Mouse (Mus musculus) kidney, postnatal 0 days (tissue): ENCODE measurements around the gene Dus2. TPM values are rescaled to one million over a fixed set of nuclear protein-coding genes. Genes with fewer than 3 reads are reported as not detected.

Source experiments
- ATAC-seq: fragments of 200-750 bp; cut with Nextera tagmentation; replicated peaks from 2 replicates; pipeline ENCODE4 v1.8.0; 2017; ENCODE audit warnings: low read depth, moderate number of reproducible peaks, moderate TSS enrichment, moderate library complexity; ENCODE audit not compliant: low FRiP score
- DNase-seq: peaks from one replicate; pipeline ENCODE4 v3.0.0-alpha.2; 2016; ENCODE audit warnings: low spot score
- H3K27ac ChIP-seq: fragments of 300-500 bp; sonication (generic); 2 replicates; pipeline ENCODE4 v1.5.1; 2014; ENCODE audit warnings: mild to moderate bottlenecking
- H3K27me3 ChIP-seq: fragments of 300-500 bp; sonication (generic); 2 replicates; pipeline ENCODE4 v1.6.1; 2014; ENCODE audit warnings: low read length, mixed read lengths; ENCODE audit not compliant: insufficient read depth
- H3K36me3 ChIP-seq: fragments of 300-500 bp; sonication (generic); 2 replicates; pipeline ENCODE4 v1.6.1; 2014; ENCODE audit warnings: low read length, mixed read lengths; ENCODE audit not compliant: insufficient read depth
- H3K4me1 ChIP-seq: fragments of 300-500 bp; sonication (generic); replicated peaks from 2 replicates; pipeline ENCODE4 v1.6.1; 2014; ENCODE audit warnings: antibody characterized with exemption, low read length, mixed read lengths; ENCODE audit not compliant: insufficient read depth
- H3K4me2 ChIP-seq: fragments of 300-500 bp; sonication (generic); 2 replicates; pipeline ENCODE4 v1.6.1; 2014; ENCODE audit warnings: mild to moderate bottlenecking, low read length, moderate library complexity, mixed read lengths
- H3K4me3 ChIP-seq: fragments of 300-500 bp; sonication (generic); replicated peaks from 2 replicates; pipeline ENCODE4 v1.5.1; 2014; ENCODE audit warnings: low read depth, low read length
- H3K9ac ChIP-seq: fragments of 300-500 bp; sonication (generic); 2 replicates; pipeline ENCODE4 v1.6.1; 2014; ENCODE audit warnings: low read depth, low read length
- H3K9me3 ChIP-seq: fragments of 300-500 bp; sonication (generic); replicated peaks from 2 replicates; pipeline ENCODE4 v1.6.1; 2016; ENCODE audit warnings: low read length, inconsistent platforms, mixed read lengths
- CTCF ChIP-seq: IDR thresholded peaks from 2 replicates; pipeline ENCODE4 v1.5.1; 2016; ENCODE audit warnings: antibody characterized with exemption, low read depth, mild to moderate bottlenecking, moderate library complexity
- WGBS: fragments of 180-500 bp; shearing (Covaris S2); extraction: QIAGEN DNeasy Blood & Tissue Kit; methylation state at CpG from one replicate; pipeline ENCODE4 v1.1.7; 2014; 5-methylcytosine and 5-hydroxymethylcytosine counted together
- polyA plus RNA-seq: library from polyadenylated mRNA; unstranded; fragments of >200 nt; fragmentation: Nextera tagmentation; extraction: Ambion mirVana; gene quantifications from 2 replicates; pipeline ENCODE4 v1.2.1, GENCODE M21; 2015

Dus2 gene
- polyA plus RNA-seq, 1 experiment from 2014 or later, result 11.7 TPM

- Histone ChIP-seq H3K36me3 (no peaks in the 10 kb centered on the region), H3K4me1 (peaks cover 6% of the 10 kb centered on the region; the same call in 1 of the 2 replicates), H3K27ac (peak overlapping the region; percentile 97), H3K27me3 (no peaks in the 10 kb centered on the region), H3K4me2 (peak overlapping the region; percentile 63), H3K4me3 (peak overlapping the region; percentile 91), H3K9me3 (no peaks in the 10 kb centered on the region), H3K9ac (peak overlapping the region; percentile 89; the same call in 1 of the 2 replicates)
- ATAC-seq (no peak), DNase-seq (peak; percentile 36)
- no peak for TF ChIP-seq CTCF
- 2% methylated on average over 3 of the region's 3 CpGs for WGBS
Observed at GRCm38 (mm10) chr8:106060521-106060920, 69.4 kb downstream of the Dus2 start.

- no peak for ATAC-seq
- 69% methylated on average over 6 of the region's 6 CpGs for WGBS
- peaks cover 6% of the 10 kb centered on the region; the same call in 1 of the 2 replicates for H3K4me1 ChIP-seq
- peak overlapping the region; percentile 63 for H3K4me2 ChIP-seq
- no peaks in the 10 kb centered on the region for H3K36me3 ChIP-seq
- DNase-seq, result no peak
- no peak overlapping the region for H3K27ac ChIP-seq
- TF ChIP-seq CTCF, result no peak
- H3K4me3 ChIP-seq, result no peak overlapping the region
- no peaks in the 10 kb centered on the region for H3K9me3 ChIP-seq
- H3K9ac ChIP-seq, result no peak overlapping the region
- H3K27me3 ChIP-seq, result no peaks in the 10 kb centered on the region
Observed at GRCm38 (mm10) chr8:106061686-106062085, 70.5 kb downstream of the Dus2 start.

GRCm38 (mm10) chr8:106063046-106063445 is 71.9 kb downstream of the Dus2 start:
- no peak for TF ChIP-seq CTCF
- ATAC-seq (no peak), DNase-seq (no peak)
- no peak overlapping the region for H3K9ac ChIP-seq
- H3K9me3 ChIP-seq, result no peaks in the 10 kb centered on the region
- no peak overlapping the region for H3K27ac ChIP-seq
- 96% methylated on average over 7 of the region's 7 CpGs for WGBS
- no peak overlapping the region for H3K4me3 ChIP-seq
- no peaks in the 10 kb centered on the region for H3K27me3 ChIP-seq
- H3K4me2 ChIP-seq, result no peak overlapping the region
- H3K36me3 ChIP-seq, result no peaks in the 10 kb centered on the region
- peaks cover 6% of the 10 kb centered on the region; the same call in 1 of the 2 replicates for H3K4me1 ChIP-seq

- Histone ChIP-seq H3K9me3 (no peaks in the 10 kb centered on the region), H3K27ac (no peak overlapping the region), H3K4me3 (no peak overlapping the region), H3K4me2 (no peak overlapping the region), H3K9ac (no peak overlapping the region), H3K4me1 (0 out of 2 replicates have a peak, but pooled peaks cover 4% of the 10 kb centered on the region), H3K27me3 (no peaks in the 10 kb centered on the region), H3K36me3 (no peaks in the 10 kb centered on the region)
- TF ChIP-seq CTCF, result no peak
- DNase-seq, result no peak
- no peak for ATAC-seq
- 95% methylated on average over 2 of the region's 2 CpGs for WGBS
Observed at GRCm38 (mm10) chr8:106066721-106067120, 75.6 kb downstream of the Dus2 start.

- no peak overlapping the region for H3K4me2 ChIP-seq
- no peak overlapping the region for H3K4me3 ChIP-seq
- TF ChIP-seq CTCF, result no peak
- 46% methylated on average over 1 of the region's 1 CpGs for WGBS
- no peaks in the 10 kb centered on the region for H3K27me3 ChIP-seq
- H3K9me3 ChIP-seq, result no peaks in the 10 kb centered on the region
- DNase-seq (no peak), ATAC-seq (no peak)
- H3K36me3 ChIP-seq, result no peaks in the 10 kb centered on the region
- H3K9ac ChIP-seq, result no peak overlapping the region
- no peak overlapping the region for H3K27ac ChIP-seq
- no peaks in the 10 kb centered on the region for H3K4me1 ChIP-seq
Observed at GRCm38 (mm10) chr8:106069565-106069964, 78.4 kb downstream of the Dus2 start.

- Histone ChIP-seq H3K27me3 (no peaks in the 10 kb centered on the region), H3K9me3 (no peaks in the 10 kb centered on the region), H3K27ac (no peak overlapping the region), H3K4me3 (no peak overlapping the region), H3K4me2 (no peak overlapping the region), H3K36me3 (no peaks in the 10 kb centered on the region), H3K4me1 (0 out of 2 replicates have a peak, but pooled peaks cover 4% of the 10 kb centered on the region), H3K9ac (no peak overlapping the region)
- no peak for DNase-seq
- no peak for ATAC-seq
- TF ChIP-seq CTCF, result no peak
Observed at GRCm38 (mm10) chr8:106072113-106072512, 81.0 kb downstream of the Dus2 start.

- Histone ChIP-seq H3K4me3 (no peak overlapping the region), H3K9ac (no peak overlapping the region), H3K27ac (no peak overlapping the region), H3K4me1 (0 out of 2 replicates have a peak, but pooled peaks cover 4% of the 10 kb centered on the region), H3K27me3 (no peaks in the 10 kb centered on the region), H3K9me3 (no peaks in the 10 kb centered on the region), H3K36me3 (0 out of 2 replicates have a peak, but pooled peaks cover 7% of the 10 kb centered on the region), H3K4me2 (no peak overlapping the region)
- no peak for DNase-seq
- ATAC-seq, result no peak
- no peak for TF ChIP-seq CTCF
Observed at GRCm38 (mm10) chr8:106074236-106074635, 83.1 kb downstream of the Dus2 start.
